Mouse (Mus musculus): Measurements from ENCODE around the gene Tspan4.
"Not testable (repeated sequence)": the region's sequence is repeated elsewhere in the genome, so short reads cannot be mapped to it uniquely, and the experiment has no call there.

The Tspan4 gene

DNA sequence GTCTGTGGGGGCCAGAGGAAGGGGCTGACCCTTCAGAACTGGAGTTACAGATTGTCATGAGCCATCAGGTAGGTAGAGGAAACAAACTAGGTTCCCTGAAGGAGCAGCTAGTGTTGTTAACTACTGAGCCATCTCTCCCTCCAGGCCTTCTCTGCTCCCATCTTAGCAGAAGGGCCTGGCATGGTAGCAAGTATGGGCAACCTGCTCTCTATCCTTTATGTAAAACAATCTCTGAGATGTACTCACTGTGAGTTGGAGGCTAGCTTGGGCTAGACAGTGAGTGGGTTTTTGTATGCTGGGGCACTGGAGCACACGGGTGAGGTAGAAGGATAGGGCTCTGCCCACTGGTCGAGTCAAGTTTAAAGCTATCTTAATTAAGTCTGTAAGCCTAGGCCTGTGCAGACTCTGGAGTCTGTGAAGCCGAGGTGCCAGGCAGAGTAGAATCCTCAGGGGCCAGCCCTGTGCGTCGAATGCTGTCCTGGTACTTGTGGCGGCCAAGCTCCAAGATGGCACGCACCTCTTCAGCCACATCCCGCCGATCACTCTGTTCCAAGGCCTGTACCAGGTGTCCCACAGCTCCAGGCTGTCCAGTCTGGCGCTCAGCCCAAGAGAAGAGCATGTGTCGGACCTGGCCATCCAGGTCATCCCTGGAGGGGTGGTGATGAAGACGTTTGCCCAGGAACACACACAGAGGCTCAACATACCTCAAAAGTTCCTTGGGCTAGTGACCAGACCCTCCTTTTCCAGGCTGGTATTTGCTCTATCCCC, 36.7 kb upstream of the Tspan4 start:
- DNase-seq (ENCODE audit: low read depth, low spot score) = no peak

DNA sequence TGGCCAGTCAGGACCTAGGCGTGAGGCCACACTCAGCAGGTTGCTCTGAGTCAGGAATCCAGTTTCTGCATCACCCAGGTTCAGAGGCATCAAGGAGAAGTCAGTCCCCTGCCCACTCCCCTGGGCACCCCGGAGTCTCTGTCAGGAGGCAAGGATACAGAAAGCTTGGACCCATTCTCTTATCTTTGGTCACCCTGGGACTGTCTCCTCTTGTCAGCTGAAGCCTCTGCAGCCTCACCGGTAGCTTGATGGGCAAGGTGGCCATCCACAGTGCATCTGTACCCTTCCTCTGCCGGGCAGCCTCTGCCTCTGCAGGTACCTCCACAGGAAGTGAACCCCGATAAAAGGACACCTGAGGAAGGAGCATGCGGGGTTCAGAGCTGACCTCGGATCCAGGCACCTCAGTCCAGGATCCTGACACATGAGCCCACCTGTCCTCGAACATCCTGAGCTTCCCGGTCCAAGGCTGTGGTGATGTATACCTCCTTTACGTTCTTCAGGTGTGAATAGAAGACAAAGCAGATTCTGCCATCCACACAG, 35.8 kb upstream of the Tspan4 start:
- DNase-seq (ENCODE audit: low read depth, low spot score) = no peak

DNA sequence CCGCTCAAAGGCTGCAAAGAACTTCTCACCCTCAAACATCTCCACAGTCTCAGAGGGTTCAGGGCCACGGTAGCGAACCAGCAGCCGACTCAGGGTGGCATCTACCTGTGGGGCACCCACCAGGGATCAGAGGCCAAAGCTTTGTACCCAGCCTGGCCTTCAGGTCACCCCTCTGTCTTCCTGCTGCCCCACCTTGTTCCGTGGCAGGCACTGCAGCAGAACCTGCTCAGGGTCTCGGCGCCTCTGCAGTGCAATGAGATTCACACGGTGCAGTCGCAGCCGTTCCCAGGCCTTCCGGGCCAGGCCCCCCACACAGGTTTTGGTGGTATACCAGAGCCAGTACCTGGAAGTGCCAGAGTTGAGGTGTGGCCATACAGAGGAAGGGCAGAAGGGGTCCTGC, 35.2 kb upstream of the Tspan4 start:
- no peak for DNase-seq (ENCODE audit: low read depth, low spot score)

- peak; percentile 90 for DNase-seq (ENCODE audit: low read depth, low spot score)
Observed at GRCm38 (mm10) chr7:141440613-141441012, 34.4 kb upstream of the Tspan4 start.

- no peak for DNase-seq (ENCODE audit: low read depth, low spot score)
Observed at GRCm38 (mm10) chr7:141441460-141441859, 33.6 kb upstream of the Tspan4 start.

DNA sequence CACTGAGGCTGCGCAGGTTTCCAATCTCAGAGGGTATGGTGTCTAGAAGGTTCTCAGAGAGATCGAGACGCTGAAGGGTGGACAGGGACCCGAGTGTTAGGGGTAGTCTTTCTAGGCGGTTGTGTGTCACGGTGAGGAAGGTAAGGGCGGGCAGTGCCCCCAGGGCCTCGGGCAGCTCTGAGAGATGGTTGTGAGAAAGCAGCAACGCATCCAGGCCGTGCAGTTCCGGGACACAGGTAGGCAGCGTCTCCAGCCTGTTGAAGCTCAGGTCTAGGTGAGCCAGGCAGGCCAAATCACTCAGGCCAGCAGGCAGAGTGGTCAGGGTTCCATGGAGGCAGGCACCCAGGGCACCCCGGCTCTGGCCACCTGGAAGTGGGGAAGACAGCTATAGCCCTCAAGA, 32.8 kb upstream of the Tspan4 start:
- DNase-seq (ENCODE audit: low read depth, low spot score) = no peak

DNA sequence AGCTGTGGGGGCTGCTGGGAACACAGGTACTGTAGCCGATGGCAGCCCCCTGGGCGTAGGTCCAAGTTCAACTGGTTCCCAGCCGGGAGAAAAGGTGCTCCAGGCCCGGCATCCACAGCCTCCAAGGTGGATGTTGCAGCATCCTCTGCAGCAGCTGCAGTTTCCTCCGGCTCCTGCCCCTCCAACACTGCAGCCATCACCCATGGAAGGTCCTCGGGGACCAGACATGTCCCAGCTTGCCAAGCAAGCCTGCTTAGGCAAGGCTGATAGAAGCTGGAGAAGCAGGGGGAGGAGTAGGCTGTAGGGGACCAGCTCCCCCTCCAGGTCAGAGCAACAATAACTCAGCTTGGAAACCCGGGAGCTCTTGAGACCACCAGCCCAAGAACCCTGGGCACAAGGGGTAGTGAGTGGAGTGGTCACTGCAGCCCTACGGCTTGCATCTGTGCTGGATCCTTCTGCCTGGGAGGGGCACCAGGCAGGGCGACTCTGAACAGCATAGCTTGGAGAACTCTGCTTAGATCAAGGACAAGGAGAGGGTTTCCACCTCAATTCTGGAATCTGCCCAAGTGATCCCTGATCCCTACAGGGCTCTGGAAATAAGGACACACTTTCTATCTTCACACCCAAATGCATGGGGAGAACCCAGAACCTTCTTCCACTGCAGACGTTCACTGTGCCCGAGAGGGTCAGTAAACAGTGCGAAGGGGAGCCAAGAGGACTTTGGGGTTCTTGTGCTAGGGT, 31.8 kb upstream of the Tspan4 start:
- peak; percentile 81 for DNase-seq (ENCODE audit: low read depth, low spot score)

GRCm38 (mm10) chr7:141443828-141444237, 31.2 kb upstream of the Tspan4 start, which contains the start of gene Pidd1:
Gene Pidd1 (minus strand): TSS chr7:141444025.
- DNase-seq (ENCODE audit: low read depth, low spot score) = peak; percentile 90

DNA sequence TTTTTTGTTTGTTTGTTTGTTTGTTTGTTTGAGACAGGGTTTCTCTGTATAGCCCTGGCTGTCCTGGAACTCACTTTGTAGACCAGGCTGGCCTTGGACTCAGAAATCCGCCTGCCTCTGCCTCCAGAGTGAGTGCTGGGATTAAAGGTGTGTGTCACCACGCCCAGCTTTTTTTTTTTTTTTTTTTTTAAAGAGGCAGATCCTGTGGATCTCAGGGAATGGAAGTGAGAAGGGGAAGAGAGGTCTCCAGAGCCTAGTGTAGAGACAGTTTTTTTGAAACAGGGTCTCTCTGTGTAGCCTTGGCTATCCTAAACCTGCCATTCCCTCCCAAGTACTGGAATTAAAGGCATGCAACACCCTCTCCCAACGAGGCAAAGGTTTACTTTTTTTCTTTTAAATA, 28.7 kb upstream of the Tspan4 start:
- DNase-seq (ENCODE audit: low read depth, low spot score) = not testable (repeated sequence)

GRCm38 (mm10) chr7:141447110-141447991, 27.7 kb upstream of the Tspan4 start, which contains the start of gene Rplp2:
Gene Rplp2 (plus strand): TSS chr7:141447370.
- peak; percentile 99 for DNase-seq (ENCODE audit: low read depth, low spot score)

DNA sequence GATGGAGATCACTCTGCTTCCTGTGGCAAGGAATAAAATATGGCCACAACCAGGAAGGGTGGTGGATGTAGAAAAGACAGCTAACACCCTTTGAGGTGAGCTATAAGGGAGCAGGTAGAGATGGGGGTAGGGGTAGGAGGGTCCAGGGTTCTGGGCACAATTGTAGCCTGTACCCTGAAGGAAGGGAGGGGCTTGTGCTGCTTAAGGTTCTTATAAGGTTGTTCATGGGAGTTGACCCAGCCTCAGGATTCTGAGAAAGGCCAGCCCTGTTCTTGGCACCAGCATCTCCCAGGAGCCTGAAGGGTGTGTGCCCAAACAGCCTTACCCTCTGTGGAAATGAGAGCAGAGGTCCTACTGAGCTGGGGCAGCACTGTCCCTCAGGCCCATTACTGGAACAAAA, 23.1 kb upstream of the Tspan4 start:
- peak; percentile 60 for DNase-seq (ENCODE audit: low read depth, low spot score)

- no peak for DNase-seq (ENCODE audit: low read depth, low spot score)
Observed at GRCm38 (mm10) chr7:141453636-141454035, 21.4 kb upstream of the Tspan4 start.

GRCm38 (mm10) chr7:141454967-141455551, 20.0 kb upstream of the Tspan4 start, which contains the start of gene Pnpla2:
Gene Pnpla2 (plus strand): TSS chr7:141455198.
- DNase-seq (ENCODE audit: low read depth, low spot score) = peak; percentile 96

DNA sequence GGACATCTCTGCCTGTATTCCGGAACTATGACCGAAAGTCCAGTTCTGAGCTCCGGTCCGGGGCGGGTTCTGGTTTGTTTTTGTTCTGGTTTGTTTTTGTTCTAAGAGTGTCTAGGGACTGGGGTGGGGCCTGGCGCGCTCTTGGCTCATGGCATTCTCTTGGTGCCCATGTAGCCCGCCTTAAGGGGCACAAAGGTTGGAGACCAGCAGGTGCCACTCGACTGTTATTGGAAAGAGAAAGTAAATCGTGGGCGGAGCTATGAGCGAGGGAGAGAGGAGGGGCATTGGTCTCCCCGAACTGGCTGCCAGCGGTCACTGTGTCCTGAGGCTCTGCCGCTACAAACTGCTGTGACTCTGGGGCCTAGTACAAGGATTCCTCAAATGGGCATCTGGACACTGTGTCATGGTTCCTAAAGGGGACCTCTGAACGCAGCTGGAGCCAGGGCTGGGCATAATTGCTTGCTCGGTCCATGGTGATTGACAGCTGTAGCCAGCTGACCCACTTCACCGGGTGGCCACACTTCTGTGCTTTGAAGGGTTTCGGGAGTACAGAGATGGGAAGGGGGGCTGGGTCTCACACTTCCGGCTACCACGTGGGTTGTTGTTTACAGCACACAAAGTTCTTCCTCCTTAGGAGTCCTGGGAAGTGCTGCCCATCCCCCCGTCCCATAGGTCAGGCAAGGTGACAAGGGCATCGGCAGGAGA, 19.3 kb upstream of the Tspan4 start:
- DNase-seq (ENCODE audit: low read depth, low spot score) = peak; percentile 71

- no peak for DNase-seq (ENCODE audit: low read depth, low spot score)
Observed at GRCm38 (mm10) chr7:141456739-141457138, 18.3 kb upstream of the Tspan4 start.

GRCm38 (mm10) chr7:141457236-141457635, 17.8 kb upstream of the Tspan4 start:
- DNase-seq (ENCODE audit: low read depth, low spot score) = no peak

GRCm38 (mm10) chr7:141457986-141458660, 16.9 kb upstream of the Tspan4 start:
- no peak for DNase-seq (ENCODE audit: low read depth, low spot score)

- DNase-seq (ENCODE audit: low read depth, low spot score) = no peak
Observed at GRCm38 (mm10) chr7:141458661-141459060, 16.4 kb upstream of the Tspan4 start.

GRCm38 (mm10) chr7:141459301-141459711, 15.7 kb upstream of the Tspan4 start:
- DNase-seq (ENCODE audit: low read depth, low spot score) = peak; percentile 78

GRCm38 (mm10) chr7:141460001-141460390, 15.0 kb upstream of the Tspan4 start:
- DNase-seq (ENCODE audit: low read depth, low spot score) = no peak

Data from R1 (cell line).